Mouse (Mus musculus): ENCODE results near the gene Gad2.

DNA sequence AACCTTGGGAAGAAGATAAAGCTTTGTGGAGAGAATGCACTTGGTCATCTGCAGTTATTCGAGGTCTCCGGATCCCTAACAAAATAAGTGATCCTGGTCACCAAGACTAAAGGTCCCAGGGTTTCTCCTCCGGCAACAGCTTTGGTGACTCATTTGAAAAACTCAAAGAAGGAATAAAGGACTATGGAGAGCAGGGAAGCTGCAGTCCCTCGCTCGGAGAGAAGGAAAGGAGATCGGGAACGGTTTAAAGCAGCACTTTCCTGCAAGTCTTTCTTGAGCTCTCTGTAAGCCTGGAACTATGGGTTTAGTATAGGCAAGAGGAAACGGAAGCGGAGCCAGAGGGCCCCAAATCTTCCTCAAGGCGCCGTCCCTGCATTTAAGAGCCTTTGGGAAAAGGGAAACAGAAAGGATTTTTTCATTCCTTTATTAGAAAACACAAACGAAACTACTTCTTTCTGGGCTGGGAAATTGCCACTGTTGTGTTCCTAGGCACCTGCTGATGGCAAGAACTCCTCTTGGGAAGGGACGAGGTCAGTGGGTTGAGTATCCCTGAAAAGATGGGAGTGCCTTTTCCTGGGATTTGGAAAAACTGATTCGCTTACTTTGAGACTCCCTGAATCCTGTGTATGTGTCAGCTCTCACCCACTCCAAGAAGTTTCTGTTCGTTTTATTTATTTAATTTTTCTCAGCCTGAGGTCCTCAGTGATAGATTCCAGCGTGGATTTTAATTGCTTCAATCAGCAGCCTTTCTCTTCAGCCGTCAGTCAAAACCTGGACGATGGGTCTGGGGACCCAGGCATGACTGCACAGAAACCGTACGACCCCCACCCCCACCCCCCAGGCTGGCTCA is 802 bp upstream of the Gad2 start:
- TF ChIP-seq SMC3 (IDR thresholded peaks at IDR 0.05; ENCODE audit: low read depth, low read length) (no peak), E2F4 (IDR thresholded peaks at IDR 0.05; ENCODE audit: borderline replicate concordance, low read depth, low read length) (no peak), CHD2 (IDR thresholded peaks at IDR 0.05; ENCODE audit: low read length) (no peak), EP300 (IDR thresholded peaks at IDR 0.05; ENCODE audit: low read depth in 1 of 2, low read length in 2 of 2) (no peak), CTCF (IDR thresholded peaks at IDR 0.05 in 2 of 3, conservative IDR thresholded peaks at IDR 0.05 in 1 of 3; ENCODE audit: control insufficient read depth in 1 of 3, insufficient read depth in 1 of 3, low read depth in 2 of 3, low read length in 3 of 3, poor library complexity in 1 of 3, severe bottlenecking in 1 of 3) (no peak), POLR2A (IDR thresholded peaks at IDR 0.05; ENCODE audit: control insufficient read depth in 1 of 2, insufficient read depth in 1 of 2, low read depth in 1 of 2, low read length in 2 of 2, poor library complexity in 1 of 2) (no peak), USF1 (IDR thresholded peaks at IDR 0.05; ENCODE audit: low read depth, low read length) (no peak), GATA1 (IDR thresholded peaks at IDR 0.05; ENCODE audit: low read depth, low read length) (no peak), UBTF (IDR thresholded peaks at IDR 0.05; ENCODE audit: borderline replicate concordance, insufficient read depth, low read depth, low read length) (no peak), NRF1 (IDR thresholded peaks at IDR 0.05; ENCODE audit: insufficient read depth, low read depth, low read length, poor library complexity, severe bottlenecking) (no peak), MYC (IDR thresholded peaks at IDR 0.05; ENCODE audit: low read depth, low read length) (no peak)
